8 mouse cellular contexts compared by ENCODE assay signal in the genomic region with DNA sequence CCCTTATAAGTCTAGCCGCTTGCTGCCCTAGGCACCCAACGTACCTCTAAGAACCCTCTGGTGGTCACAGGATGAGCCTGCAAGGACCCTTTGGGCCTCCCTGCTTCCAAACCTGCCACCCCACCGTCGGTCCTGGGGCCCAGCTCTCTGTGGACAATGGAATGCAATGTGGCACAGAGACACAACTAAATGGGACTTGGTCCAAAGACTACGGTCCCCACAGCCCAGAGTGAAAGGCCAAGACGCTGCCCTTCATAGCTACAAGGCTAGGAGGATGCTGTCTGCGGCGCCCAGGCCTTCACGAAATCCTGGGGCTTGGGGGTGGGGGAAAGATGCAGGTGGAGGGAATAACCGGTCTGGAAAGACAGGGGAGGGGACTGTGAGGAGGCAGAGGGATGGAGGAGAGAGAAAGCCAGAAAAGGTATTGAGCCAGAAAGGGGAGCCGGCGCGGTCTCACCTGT. TPM values are rescaled to one million over a fixed set of nuclear protein-coding genes. Genes with fewer than 3 reads are reported as not detected.
DNase-seq lines count a peak whose midpoint lies in the region; ATAC-seq and TF ChIP-seq lines count a peak whose summit lies in the region.

No protein-coding gene starts in this region.

- in situ Hi-C loops in Patski (cut with MboI; ENCODE audit: low pct_unique_long_range_greater_than_20kb), result no loop called here

- peak overlapping the region; percentile 66 for H3K4me2 ChIP-seq in kidney, embryonic 16.5 days (replicated peaks; ENCODE audit: low read depth, low read length)
- peak overlapping the region; percentile 71 for H3K4me2 ChIP-seq in limb, embryonic 14.5 days (replicated peaks; ENCODE audit: low read depth, low read length, severe bottlenecking)

- POLR2A ChIA-PET in Patski (lab: Charles Lee), result interaction anchor here (1.6 to 1.7 kb wide), 2 partner anchors 14 to 16 kb away, joined by 4 read pairs; no protein-coding TSS in a partner anchor

- H3K4me3 ChIP-seq in kidney, embryonic 16.5 days (ENCODE audit: low read length), result peak overlapping the region; percentile 42
- H3K4me3 ChIP-seq in forebrain, embryonic 10.5 days, result peak overlapping the region; percentile 55
- H3K4me3 ChIP-seq in limb, embryonic 14.5 days (replicated peaks; ENCODE audit: low read length), result peak overlapping the region; percentile 40
- peak overlapping the region; percentile 48 for H3K4me3 ChIP-seq in small intestine, adult 2 months (ENCODE audit: low read depth, low read length)
- H3K4me3 ChIP-seq in thymus, adult 2 months (ENCODE audit: control insufficient read depth, insufficient read depth, low read length), result no peak overlapping the region

- no peak for ATAC-seq in kidney, embryonic 16.5 days (ENCODE audit: low FRiP score, low TSS enrichment)
- peak; percentile 18 for ATAC-seq in Patski
- ATAC-seq in limb, embryonic 14.5 days (ENCODE audit: low FRiP score, low read depth), result peak; percentile 7; the same call in 1 of the 2 replicates

- TF ChIP-seq CTCF in Patski (IDR thresholded peaks at IDR 0.05), result no peak
- no peak for TF ChIP-seq CTCF in small intestine, adult 2 months (IDR thresholded peaks at IDR 0.05; ENCODE audit: extremely low read depth, insufficient read length, insufficient replicate concordance, low read depth, low read length)
- TF ChIP-seq CTCF in thymus, adult 2 months (IDR thresholded peaks at IDR 0.05; ENCODE audit: borderline replicate concordance, control insufficient read depth, extremely low read depth, insufficient read depth, low read length, poor library complexity), result no peak

- no peak for TF ChIP-seq POLR2A in limb, embryonic 14.5 days (IDR thresholded peaks at IDR 0.05; ENCODE audit: borderline replicate concordance, extremely low read depth, insufficient read depth, insufficient read length)
- no peak for TF ChIP-seq POLR2A in small intestine, adult 2 months (IDR thresholded peaks at IDR 0.05; ENCODE audit: low read depth, low read length)
- TF ChIP-seq POLR2A in thymus, adult 2 months (IDR thresholded peaks at IDR 0.05; ENCODE audit: control insufficient read depth, extremely low read depth, insufficient read depth, low read length, poor library complexity), result no peak

- no peaks in the 10 kb centered on the region for H3K36me3 ChIP-seq in kidney, embryonic 16.5 days (ENCODE audit: insufficient read depth, low read length)
- no peaks in the 10 kb centered on the region for H3K36me3 ChIP-seq in forebrain, embryonic 10.5 days (replicated peaks)
- H3K36me3 ChIP-seq in limb, embryonic 14.5 days (ENCODE audit: control insufficient read depth, insufficient read depth, low read length), result 0 out of 2 replicates have a peak, but pooled peaks cover 1% of the 10 kb centered on the region
- no peaks in the 10 kb centered on the region for H3K36me3 ChIP-seq in small intestine, adult 2 months (ENCODE audit: control insufficient read depth, insufficient read depth, low read length)
- H3K36me3 ChIP-seq in thymus, adult 2 months (ENCODE audit: control insufficient read depth, insufficient read depth, low read length), result no peaks in the 10 kb centered on the region

- no peaks in the 10 kb centered on the region for H3K9me3 ChIP-seq in kidney, embryonic 16.5 days (ENCODE audit: low read length)
- no peaks in the 10 kb centered on the region for H3K9me3 ChIP-seq in forebrain, embryonic 10.5 days
- no peaks in the 10 kb centered on the region for H3K9me3 ChIP-seq in limb, embryonic 14.5 days (ENCODE audit: control insufficient read depth, low read length)

- peaks cover 14% of the 10 kb centered on the region for H3K4me1 ChIP-seq in kidney, embryonic 16.5 days (ENCODE audit: insufficient read depth, low read length)
- peaks cover 44% of the 10 kb centered on the region for H3K4me1 ChIP-seq in forebrain, embryonic 10.5 days
- peaks cover 15% of the 10 kb centered on the region; the same call in 1 of the 2 replicates for H3K4me1 ChIP-seq in limb, embryonic 14.5 days (ENCODE audit: control insufficient read depth, insufficient read depth, low read length)
- H3K4me1 ChIP-seq in small intestine, adult 2 months (ENCODE audit: control insufficient read depth, insufficient read depth, insufficient read length, low read length), result peaks cover 2% of the 10 kb centered on the region; the same call in 1 of the 2 replicates
- H3K4me1 ChIP-seq in thymus, adult 2 months (replicated peaks; ENCODE audit: control insufficient read depth, insufficient read depth, low read length), result no peaks in the 10 kb centered on the region

- H3K27ac ChIP-seq in kidney, embryonic 16.5 days (ENCODE audit: low read length), result no peak overlapping the region
- H3K27ac ChIP-seq in forebrain, embryonic 10.5 days, result peak overlapping the region; percentile 65
- no peak overlapping the region for H3K27ac ChIP-seq in limb, embryonic 14.5 days (replicated peaks; ENCODE audit: low read depth, low read length)
- no peak overlapping the region for H3K27ac ChIP-seq in small intestine, adult 2 months (ENCODE audit: insufficient read depth, low read depth, low read length)
- H3K27ac ChIP-seq in thymus, adult 2 months (ENCODE audit: control insufficient read depth, insufficient read depth, low read length), result no peak overlapping the region

- CTCF ChIA-PET in Patski (lab: Charles Lee), result interaction anchor here (1.0 to 1.6 kb wide), 2 partner anchors 11 to 16 kb away, joined by 3 to 4 read pairs; no protein-coding TSS in a partner anchor

- peak overlapping the region; percentile 4; the same call in 1 of the 2 replicates for H3K9ac ChIP-seq in kidney, embryonic 16.5 days (replicated peaks; ENCODE audit: low read length)
- H3K9ac ChIP-seq in limb, embryonic 14.5 days (ENCODE audit: low read depth, low read length, severe bottlenecking), result peak overlapping the region; percentile 52

- peaks cover 31% of the 10 kb centered on the region for H3K27me3 ChIP-seq in kidney, embryonic 16.5 days (ENCODE audit: insufficient read depth, low read length)
- no peaks in the 10 kb centered on the region for H3K27me3 ChIP-seq in Patski
- peaks cover 53% of the 10 kb centered on the region for H3K27me3 ChIP-seq in forebrain, embryonic 10.5 days (ENCODE audit: poor library complexity, severe bottlenecking)
- peaks cover 21% of the 10 kb centered on the region; the same call in 1 of the 2 replicates for H3K27me3 ChIP-seq in limb, embryonic 14.5 days (ENCODE audit: control insufficient read depth, insufficient read depth, low read length)
- H3K27me3 ChIP-seq in small intestine, adult 2 months (ENCODE audit: control insufficient read depth, insufficient read depth, low read length), result peaks cover 16% of the 10 kb centered on the region; the same call in 1 of the 2 replicates
- peaks cover 3% of the 10 kb centered on the region; the same call in 1 of the 2 replicates for H3K27me3 ChIP-seq in thymus, adult 2 months (ENCODE audit: control insufficient read depth, insufficient read depth, low read length)

- no peak for DNase-seq in kidney, postnatal 25 days
- DNase-seq in Patski (ENCODE audit: low read depth, low spot score), result no peak
- DNase-seq in forebrain, embryonic 10.5 days (ENCODE audit: extremely low spot score, low spot score), result no peak
- no peak for DNase-seq in limb, embryonic 14.5 days (ENCODE audit: low spot score)
- DNase-seq in thymus, adult 2 months, result no peak
- no peak for DNase-seq in frontal cortex, adult 2 months (ENCODE audit: extremely low spot score in 1 of 2, low spot score in 1 of 2)

- WGBS in kidney, embryonic 16.5 days, result 14% methylated on average over 13 of the region's 13 CpGs
- WGBS in forebrain, embryonic 10.5 days, result 13% methylated on average over 13 of the region's 13 CpGs
- WGBS in limb, embryonic 14.5 days, result 13% methylated on average over 13 of the region's 13 CpGs
- 22% methylated on average over 13 of the region's 13 CpGs for WGBS in small intestine, adult 2 months
- whole genome bisulfite sequencing in thymus, adult 2 months, result 38% methylated on average over 13 of the region's 13 CpGs

RNA-seq across cellular contexts. Expression of a gene that starts 0.8 kb away (rescaled TPM):
- 1.9 and 2.0 TPM in 2 replicates for polyA plus RNA-seq in kidney, embryonic 16.5 days (2015; fragmentation: Nextera tagmentation; extraction: Ambion mirVana)
- polyA plus RNA-seq in Patski (2021), result 20.0 TPM
- polyA plus RNA-seq in forebrain, embryonic 10.5 days (2016; fragmentation: Nextera tagmentation; extraction: Ambion mirVana), result 6.2 and 7.1 TPM in 2 replicates
- polyA plus RNA-seq in limb, embryonic 14.5 days (2012; rRNA removed), result 2.0 and 2.1 TPM in 2 replicates
- 0.89 and 1.7 TPM in 2 replicates for polyA plus RNA-seq in limb, embryonic 14.5 days (2014; fragmentation: Nextera tagmentation; extraction: Ambion mirVana)
- polyA plus RNA-seq in small intestine, adult 2 months (2012; rRNA removed), result 1.7 and 1.9 TPM in 2 replicates
- 0.33 and 0.36 TPM in 2 replicates for polyA plus RNA-seq in thymus, adult 2 months (2012; rRNA removed)
- polyA plus RNA-seq in frontal cortex, adult 2 months (2012; rRNA removed), result 52.2 and 64.5 TPM in 2 replicates

RNA-seq across cellular contexts. Expression of a gene that starts 20.8 kb away (rescaled TPM):
- polyA plus RNA-seq in kidney, embryonic 16.5 days (2015; fragmentation: Nextera tagmentation; extraction: Ambion mirVana), result 45.6 and 49.1 TPM in 2 replicates
- 64.3 TPM for polyA plus RNA-seq in Patski (2021)
- polyA plus RNA-seq in forebrain, embryonic 10.5 days (2016; fragmentation: Nextera tagmentation; extraction: Ambion mirVana), result 71.2 and 80.0 TPM in 2 replicates
- polyA plus RNA-seq in limb, embryonic 14.5 days (2012; rRNA removed), result 108 and 147 TPM in 2 replicates
- polyA plus RNA-seq in limb, embryonic 14.5 days (2014; fragmentation: Nextera tagmentation; extraction: Ambion mirVana), result 33.8 and 34.3 TPM in 2 replicates
- 85.9 and 101 TPM in 2 replicates for polyA plus RNA-seq in small intestine, adult 2 months (2012; rRNA removed)
- 190 and 191 TPM in 2 replicates for polyA plus RNA-seq in thymus, adult 2 months (2012; rRNA removed)
- polyA plus RNA-seq in frontal cortex, adult 2 months (2012; rRNA removed), result 59.8 and 64.9 TPM in 2 replicates

RNA-seq across cellular contexts. Expression of a gene that starts 33.4 kb away (rescaled TPM):
- not detected in 2 replicates for polyA plus RNA-seq in kidney, embryonic 16.5 days (2015; fragmentation: Nextera tagmentation; extraction: Ambion mirVana)
- polyA plus RNA-seq in Patski (2021), result not detected
- not detected in 2 replicates for polyA plus RNA-seq in forebrain, embryonic 10.5 days (2016; fragmentation: Nextera tagmentation; extraction: Ambion mirVana)
- polyA plus RNA-seq in limb, embryonic 14.5 days (2012; rRNA removed), result not detected in 2 replicates
- polyA plus RNA-seq in limb, embryonic 14.5 days (2014; fragmentation: Nextera tagmentation; extraction: Ambion mirVana), result not detected in 2 replicates
- not detected in 2 replicates for polyA plus RNA-seq in small intestine, adult 2 months (2012; rRNA removed)
- polyA plus RNA-seq in thymus, adult 2 months (2012; rRNA removed), result 0.56 and 1.2 TPM in 2 replicates
- not detected in 2 replicates for polyA plus RNA-seq in frontal cortex, adult 2 months (2012; rRNA removed)

RNA-seq across cellular contexts. Expression of a gene that starts 53.3 kb away (rescaled TPM):
- 15.4 and 16.5 TPM in 2 replicates for polyA plus RNA-seq in kidney, embryonic 16.5 days (2015; fragmentation: Nextera tagmentation; extraction: Ambion mirVana)
- polyA plus RNA-seq in Patski (2021), result 21.6 TPM
- polyA plus RNA-seq in forebrain, embryonic 10.5 days (2016; fragmentation: Nextera tagmentation; extraction: Ambion mirVana), result 5.4 and 5.6 TPM in 2 replicates
- 10.3 and 11.3 TPM in 2 replicates for polyA plus RNA-seq in limb, embryonic 14.5 days (2012; rRNA removed)
- 4.5 and 6.7 TPM in 2 replicates for polyA plus RNA-seq in limb, embryonic 14.5 days (2014; fragmentation: Nextera tagmentation; extraction: Ambion mirVana)
- 2.7 and 3.5 TPM in 2 replicates for polyA plus RNA-seq in small intestine, adult 2 months (2012; rRNA removed)
- polyA plus RNA-seq in thymus, adult 2 months (2012; rRNA removed), result 7.8 and 9.0 TPM in 2 replicates
- 18.5 and 30.4 TPM in 2 replicates for polyA plus RNA-seq in frontal cortex, adult 2 months (2012; rRNA removed)

RNA-seq across cellular contexts. Expression of a gene that starts 58.4 kb away (rescaled TPM):
- polyA plus RNA-seq in kidney, embryonic 16.5 days (2015; fragmentation: Nextera tagmentation; extraction: Ambion mirVana), result 90.5 and 93.3 TPM in 2 replicates
- 60.9 TPM for polyA plus RNA-seq in Patski (2021)
- 99.5 and 107 TPM in 2 replicates for polyA plus RNA-seq in forebrain, embryonic 10.5 days (2016; fragmentation: Nextera tagmentation; extraction: Ambion mirVana)
- polyA plus RNA-seq in limb, embryonic 14.5 days (2012; rRNA removed), result 104 and 123 TPM in 2 replicates
- polyA plus RNA-seq in limb, embryonic 14.5 days (2014; fragmentation: Nextera tagmentation; extraction: Ambion mirVana), result 96.0 and 98.9 TPM in 2 replicates
- polyA plus RNA-seq in small intestine, adult 2 months (2012; rRNA removed), result 25.7 and 39.0 TPM in 2 replicates
- 450 and 470 TPM in 2 replicates for polyA plus RNA-seq in thymus, adult 2 months (2012; rRNA removed)
- polyA plus RNA-seq in frontal cortex, adult 2 months (2012; rRNA removed), result 83.1 and 88.2 TPM in 2 replicates
